Mouse (Mus musculus): ENCODE measurements around the gene Taf1. TPM values are rescaled to one million over a fixed set of nuclear protein-coding genes. Genes with fewer than 3 reads are reported as not detected.

Gene Taf1
- 10 to 100 TPM; 22.3 to 24.9 TPM for polyA plus RNA-seq (2017; shearing (Covaris generic))

DNA sequence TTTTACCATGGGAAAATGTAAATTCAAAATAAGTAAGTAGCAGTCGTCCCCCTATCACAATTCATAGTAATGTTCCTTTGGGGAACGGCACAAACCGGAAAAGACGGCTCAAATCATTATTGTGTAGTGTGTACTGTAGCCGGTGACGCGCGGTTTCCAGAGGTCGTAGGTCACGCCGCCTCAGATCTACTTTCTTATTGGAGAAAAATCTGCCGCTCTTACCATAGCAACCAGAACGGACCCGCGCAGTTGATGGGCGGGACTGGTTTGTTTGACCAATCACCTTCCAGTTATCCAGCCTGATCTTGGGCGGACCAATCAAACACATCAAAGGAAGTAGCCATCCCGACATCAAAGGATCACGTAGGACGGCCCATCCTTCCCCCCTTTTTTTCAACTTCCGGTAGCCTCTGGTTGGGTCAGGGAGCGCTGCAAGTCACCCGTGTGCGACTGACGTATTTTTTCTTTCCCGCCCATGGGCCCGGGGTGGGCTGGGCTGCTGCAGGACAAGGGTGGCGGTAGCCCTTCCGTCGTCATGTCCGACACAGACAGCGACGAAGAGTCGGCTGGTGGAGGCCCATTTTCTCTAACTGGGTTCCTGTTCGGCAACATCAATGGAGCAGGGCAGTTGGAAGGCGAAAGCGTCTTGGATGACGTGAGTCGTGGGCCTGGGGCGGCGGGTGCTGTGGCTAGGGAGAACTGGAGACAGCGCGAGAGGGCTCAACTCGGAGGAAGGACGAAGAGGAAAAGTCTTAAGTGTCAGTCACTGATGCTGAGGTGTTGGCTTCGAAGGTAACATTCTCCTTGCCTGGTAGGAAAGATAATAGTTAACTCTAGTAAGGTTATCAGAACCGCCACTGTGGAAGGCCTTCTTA lies at the start of gene Taf1:
Taf1 (plus strand) TSS at position 388 of the 875 bp plus-strand sequence.
- peak; percentile 98 for ATAC-seq

DNA sequence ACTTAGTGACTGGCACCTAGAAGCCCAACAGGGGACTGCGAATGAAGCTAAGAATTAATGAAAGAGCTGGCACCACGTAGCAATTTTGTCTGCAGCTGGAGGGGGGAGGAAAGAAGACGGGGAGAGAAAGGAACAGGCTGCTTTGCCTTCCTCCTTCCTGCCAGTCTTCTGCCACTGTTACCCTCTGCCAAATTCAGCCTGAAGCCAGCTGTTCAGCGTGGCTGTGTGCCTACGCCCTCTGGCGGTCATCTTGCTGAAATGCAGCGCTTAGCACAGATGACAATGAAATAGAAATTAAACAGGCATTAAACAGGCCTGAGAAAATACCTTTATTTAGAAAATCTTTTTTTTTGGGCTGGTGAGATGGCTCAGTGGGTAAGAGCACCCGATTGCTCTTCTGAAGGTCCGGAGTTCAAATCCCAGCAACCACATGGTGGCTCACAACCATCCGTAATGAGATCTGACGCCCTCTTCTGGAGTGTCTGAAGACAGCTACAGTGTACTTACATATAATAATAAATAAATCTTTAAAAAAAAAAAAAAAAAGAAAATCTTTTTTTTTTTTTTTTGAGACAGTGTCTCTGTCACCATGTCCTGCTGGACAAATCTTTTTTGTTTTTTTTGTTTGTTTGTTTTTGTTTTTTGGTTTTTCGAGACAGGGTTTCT lies 45.9 kb upstream of the Taf1 start:
- peak; percentile 61 for ATAC-seq

DNA sequence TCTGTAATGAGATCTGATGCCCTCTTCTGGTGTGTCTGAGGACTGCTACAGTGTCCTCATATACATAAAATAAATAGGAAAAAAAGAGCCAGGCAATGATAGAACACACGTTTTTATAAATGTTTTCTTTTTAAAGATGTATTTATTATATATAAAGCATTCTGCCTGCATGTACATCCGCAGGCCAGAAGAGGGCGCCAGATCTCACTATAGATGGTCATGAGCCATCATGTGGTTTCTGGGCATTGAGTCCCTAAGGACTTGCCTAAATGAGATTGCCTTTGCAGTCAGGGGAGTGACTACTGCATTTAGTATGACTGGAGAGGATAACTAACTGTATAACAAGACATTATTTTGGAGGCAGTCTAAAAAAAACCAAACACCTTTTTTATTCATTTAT lies 27.9 kb upstream of the Taf1 start:
- ATAC-seq: no peak

DNA sequence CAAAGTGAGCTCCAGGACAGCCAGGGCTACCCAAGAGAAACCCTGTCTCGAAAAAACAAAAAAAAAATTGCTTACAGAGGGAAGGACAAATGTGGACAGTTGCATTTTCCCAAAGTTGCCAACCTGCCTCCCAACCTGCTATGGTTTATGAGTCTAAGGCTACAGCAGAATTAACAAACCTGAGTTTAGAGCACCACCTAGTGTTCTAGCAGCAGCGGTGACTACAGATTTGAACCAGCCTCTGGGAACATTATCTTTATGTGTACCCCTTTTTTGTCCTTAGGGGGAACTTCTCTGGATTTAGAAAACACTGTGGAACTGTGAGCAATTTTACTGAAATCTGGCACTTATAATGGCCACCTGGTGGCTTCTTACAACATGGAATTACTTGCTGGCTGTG lies 16.8 kb upstream of the Taf1 start:
- ATAC-seq: no peak

DNA sequence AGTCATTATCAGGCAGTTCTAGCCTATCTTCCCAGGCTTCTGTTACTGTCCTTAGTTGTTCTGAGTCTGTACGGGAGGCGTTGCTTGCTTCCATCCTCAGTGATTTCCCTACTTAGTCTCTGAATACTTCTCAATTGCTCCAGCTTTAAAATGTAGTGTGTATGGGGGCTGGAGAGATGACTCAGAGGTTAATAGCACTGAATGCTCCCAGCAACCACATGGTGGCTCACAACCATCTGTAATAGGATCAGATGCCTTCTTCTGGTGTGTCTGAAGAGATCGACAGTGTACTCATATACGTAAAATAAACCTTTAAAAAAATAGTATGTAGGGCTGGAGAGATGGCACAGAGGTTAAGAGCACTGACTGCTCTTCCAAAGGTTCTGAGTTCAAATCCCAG lies 14.5 kb upstream of the Taf1 start:
- no peak for ATAC-seq

DNA sequence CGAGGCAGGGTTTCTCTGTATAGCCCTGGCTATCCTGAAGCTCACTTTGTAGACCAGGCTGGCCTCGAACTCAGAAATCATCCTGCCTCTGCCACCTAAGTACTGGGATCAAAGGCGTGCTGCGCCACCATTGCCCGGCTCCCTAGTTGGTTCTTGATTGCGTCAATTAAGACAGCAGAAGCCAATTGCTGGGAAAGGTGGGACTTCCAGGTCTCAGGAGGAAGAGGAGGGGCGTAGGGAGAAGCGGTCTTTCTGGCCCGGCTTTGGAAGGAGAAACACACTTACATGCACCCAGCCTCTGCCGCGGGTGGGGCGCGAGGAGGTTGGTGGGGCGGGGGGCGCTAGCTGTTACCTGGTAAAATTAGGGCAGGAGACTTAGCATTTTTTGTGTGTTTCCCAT lies 10.5 kb upstream of the Taf1 start:
- ATAC-seq: no peak

DNA sequence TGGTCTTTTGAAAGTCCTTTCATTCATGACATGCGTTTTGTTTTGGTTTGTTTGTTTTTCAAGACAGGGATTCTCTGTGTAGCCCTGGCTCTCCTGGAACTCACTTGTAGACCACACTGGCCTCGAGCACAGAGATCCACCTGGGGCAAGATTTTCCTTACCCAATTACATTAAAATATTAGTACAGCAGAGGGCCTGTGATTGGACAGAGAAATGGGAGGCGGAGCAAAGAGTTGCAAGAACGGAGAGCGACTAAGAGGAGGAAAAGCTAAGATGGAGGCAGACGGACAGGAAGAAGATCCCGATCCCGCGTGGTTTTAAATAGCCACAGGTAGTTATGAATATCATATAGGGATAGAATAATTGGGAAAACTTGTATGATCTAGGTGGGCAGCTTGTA lies 5.2 kb upstream of the Taf1 start:
- ATAC-seq: peak; percentile 68

DNA sequence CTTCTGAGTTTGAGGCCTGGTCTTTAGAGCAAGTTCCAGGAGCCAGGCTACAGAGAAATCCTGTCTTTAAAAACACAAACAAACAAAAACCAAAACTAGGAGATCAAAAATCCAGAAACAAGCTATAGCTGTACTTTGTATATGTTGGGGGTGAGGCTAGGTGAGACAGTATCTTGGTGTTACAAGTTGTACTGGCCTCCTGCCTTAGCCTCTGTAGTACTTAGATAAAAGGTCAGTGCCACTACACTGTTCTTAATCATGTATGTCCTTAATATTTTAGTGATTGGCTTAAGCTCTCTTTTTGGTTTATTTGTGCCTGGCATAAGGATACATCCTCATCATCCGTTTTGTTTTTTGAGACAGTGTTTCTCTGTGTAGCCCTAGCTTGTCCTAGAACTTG lies 52.9 kb downstream of the Taf1 start:
- ATAC-seq: no peak

DNA sequence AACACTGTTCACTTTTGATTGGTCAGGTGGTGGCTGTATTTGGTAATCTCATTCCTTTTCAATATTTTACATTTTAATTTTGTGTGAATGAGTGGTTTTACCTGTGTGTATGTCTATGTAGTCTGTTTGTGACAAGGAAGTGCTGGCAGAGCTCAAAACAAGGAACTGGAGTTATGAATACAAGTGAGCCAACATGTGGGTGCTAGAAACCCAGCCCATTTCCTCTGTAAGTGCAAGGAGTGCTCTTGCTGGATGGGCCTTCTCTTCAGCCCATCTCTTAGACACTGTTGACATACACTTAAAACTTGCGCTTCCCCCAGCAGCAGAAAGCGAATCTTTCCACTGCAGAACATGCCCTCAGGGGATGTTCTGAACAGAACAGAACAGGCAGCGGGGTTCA lies 83.6 kb downstream of the Taf1 start:
- no peak for ATAC-seq

DNA sequence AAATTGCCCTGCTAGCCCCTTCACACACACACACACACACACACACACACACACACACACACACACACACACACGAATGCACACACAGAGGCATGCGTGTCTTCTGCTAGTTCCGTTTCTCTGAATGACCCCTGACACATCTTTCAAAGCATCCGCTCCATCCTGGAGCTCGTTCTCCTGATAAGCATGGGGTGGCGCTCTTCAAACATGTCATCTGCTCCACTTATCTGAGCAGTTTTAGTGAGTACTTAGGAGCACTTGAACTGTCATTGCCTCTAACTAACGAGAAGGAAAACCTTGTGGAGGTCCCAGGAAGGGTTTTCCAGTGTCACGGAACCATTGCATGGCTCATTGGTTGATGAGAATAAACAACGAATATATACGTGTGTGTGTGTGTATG lies 85.4 kb downstream of the Taf1 start:
- ATAC-seq: no peak

DNA sequence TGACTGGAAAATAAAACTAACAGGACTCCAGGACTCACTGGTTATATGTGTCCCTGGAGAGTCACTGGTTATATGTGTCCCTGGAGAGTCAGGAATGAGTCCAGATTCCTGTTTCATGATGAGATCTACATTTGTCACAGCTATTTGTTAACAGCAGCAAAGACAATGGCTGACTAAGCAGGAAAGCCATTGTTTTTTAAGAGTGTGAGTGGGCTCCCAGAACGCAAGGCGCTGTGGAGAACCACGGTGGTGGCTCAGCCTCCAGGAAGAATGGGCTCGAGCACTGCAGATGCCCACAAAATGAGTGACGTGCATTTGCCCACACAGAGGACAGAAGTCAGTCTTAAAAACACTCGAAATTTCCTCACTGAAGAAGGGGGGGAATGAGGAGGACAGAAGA lies 87.8 kb downstream of the Taf1 start:
- no peak for ATAC-seq

DNA sequence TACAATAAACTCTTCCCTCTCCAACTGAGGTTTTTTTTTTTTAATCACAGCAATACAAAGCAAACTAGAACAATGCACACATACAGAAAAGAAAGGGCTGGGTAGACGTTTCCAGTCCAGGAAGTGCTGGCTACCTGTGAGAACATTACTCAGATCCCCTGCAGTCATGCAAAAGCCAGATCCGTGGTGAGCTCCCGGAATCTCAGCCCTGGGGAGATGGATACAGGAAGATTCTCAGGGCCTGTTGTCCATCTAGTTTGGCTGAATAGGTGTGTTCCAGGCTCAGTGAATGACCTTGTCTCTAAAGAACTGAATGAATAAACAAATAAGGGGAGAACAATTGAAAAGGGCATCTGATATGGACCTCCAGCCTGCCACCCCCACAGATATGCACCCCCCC lies 90.0 kb downstream of the Taf1 start:
- no peak for ATAC-seq

DNA sequence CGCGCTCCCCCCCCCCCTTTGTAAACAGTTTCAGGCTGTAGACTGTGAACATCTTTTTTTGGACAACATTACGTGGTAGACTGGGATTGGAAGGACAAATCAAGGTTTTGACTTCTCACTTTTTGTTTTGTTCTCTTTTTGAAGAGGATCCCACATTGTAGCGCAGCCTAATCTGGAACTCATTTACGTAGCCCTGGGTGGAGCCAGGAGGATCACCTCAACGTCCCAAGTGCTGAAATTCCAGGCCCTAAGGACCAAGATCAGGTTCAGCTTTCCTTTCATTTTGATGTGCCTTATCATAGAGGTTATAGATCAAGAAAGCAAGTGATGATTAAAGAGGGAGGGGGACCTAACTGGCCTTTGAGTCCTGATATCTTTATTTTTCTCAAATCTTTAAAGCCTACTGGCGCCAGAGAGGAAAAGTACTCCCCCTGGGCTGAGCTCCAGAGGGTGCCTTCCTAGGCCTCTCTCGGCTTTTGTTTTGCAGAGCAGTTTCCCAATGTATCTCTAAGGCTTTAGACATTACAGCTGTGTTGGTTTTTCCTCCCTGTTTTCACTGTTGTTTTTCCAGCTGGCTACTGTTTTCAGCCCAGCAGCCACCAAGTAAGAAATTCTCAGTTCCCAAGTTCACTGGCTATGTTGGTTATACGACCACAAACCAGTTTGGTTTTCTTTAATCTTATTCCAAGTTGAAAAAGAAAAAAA lies 104.4 kb downstream of the Taf1 start:
- ATAC-seq: no peak

DNA sequence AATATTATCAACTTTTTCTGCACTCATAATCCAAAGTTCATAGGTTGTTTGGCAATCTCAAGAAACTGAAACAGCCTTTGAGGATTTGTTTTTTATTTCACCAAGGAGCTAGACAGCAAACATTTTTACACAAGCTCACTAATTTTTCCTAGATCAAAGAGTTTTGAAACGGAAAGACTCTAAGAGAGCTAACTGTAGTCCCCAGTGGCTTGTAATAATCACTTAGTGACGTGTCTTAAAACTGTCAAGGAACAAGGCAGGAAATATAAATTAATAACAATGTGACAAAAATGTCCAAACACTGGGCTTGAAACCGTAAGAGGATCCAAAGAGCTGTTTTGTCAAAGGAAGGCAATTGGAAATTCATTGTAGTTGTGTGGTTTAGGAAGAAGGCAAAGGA lies 106.3 kb downstream of the Taf1 start:
- peak; percentile 39 for ATAC-seq

DNA sequence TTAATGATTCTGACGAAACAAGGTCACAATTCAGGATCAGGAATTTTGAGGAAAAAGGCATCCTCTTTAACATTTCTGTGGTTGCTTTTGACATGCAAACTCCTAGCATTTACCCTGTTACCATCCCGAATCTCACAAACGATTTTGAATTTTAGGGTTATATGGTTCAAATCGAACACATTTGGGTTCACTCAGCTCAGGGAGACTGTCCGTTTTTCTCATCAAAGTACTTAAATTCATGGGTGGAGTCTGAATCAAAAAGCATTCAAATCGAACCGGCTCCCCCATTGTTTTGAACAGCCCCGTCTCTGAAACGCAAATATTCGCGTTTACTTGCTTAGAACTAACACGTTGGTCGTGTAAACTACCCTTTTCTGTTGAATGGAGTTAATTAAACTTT lies 106.8 kb downstream of the Taf1 start:
- ATAC-seq: peak; percentile 2

DNA sequence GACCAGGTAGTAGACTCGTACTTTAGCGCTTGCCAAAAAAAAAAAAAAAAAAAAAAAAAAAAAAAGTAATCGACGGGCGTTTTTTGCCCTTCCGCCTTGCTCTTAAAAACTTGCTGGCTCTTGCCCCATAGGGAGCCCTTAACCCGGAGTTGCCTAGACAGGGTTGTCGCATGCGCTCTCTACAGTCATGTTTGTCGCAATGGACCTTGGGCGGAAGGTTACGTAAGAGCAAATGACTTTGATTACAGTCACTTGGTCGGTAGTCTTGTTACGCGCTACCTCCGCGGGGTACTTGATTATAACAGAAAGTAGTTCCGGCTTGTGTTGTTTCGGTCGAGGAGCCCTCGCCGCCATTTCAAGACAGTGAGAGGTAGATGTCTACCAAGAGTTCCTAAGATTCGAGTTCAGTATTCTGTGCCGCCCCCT lies 107.2 kb downstream of the Taf1 start, which contains the start of gene Ogt:
Ogt (plus strand) TSS at position 320 of the 426 bp plus-strand sequence.
- peak; percentile 89 for ATAC-seq

DNA sequence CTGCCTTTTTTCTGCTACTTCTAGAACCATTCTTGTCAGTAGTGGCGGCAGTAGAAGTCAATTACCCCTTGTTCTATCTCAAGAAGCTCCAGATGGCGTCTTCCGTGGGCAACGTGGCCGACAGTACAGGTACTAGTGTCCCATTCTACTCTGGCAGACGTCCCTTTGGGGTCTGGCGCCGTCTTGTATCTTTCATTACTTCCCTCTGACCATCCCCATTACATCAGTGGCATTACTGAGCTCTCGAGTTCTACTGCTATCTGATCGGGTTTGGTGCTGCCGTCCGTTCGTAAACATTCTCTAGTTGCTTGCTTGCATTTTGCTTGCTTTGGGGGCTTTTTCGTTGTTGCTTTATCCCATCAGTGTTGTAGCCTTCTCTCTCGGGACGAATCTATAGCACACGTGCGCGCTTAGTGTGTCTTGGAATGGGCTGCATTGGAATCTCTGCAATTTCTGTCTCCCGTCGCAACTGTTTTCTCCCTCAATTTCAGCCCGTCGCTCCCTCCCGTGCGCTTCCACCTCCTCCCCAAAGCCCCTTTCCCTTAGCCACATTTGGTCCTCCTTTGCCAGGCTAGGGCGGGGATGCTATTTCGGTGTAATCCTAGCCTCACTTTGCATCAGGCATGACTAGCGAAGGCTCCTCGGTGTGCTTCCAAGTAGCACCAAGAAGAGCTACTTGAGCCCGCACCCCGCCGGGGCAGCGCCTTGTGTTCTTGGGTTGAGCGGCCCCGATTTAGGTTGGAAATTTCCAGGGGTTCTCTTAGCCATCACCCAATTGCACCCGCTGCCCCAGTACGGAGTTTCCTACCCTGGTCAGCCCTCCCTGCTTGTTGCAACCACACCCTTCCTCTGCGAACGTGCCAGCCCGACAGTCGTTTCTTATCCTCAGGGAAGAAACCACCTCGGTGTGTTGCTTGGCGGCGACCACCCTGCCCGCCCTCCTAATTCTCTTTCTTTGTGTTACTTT lies 107.9 kb downstream of the Taf1 start:
- ATAC-seq: peak; percentile 12

DNA sequence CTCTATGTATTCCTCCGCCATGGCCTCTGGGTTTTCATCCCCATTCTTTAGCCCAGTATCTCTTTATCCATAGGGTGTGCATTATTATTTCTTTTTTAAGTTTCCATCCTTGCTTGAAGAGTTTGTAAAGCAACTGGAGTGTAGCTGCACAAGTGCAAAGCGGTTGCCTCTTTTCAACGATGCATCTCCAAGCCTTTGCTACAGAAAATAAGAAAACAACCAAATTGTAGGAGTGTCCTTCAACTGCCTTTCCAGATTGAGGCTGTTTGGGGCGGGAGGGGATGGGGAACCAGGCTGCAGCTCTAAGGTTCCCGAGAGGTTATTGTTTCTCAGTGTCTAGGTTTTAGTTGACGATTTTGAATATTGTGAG lies 108.6 kb downstream of the Taf1 start:
- ATAC-seq: no peak

DNA sequence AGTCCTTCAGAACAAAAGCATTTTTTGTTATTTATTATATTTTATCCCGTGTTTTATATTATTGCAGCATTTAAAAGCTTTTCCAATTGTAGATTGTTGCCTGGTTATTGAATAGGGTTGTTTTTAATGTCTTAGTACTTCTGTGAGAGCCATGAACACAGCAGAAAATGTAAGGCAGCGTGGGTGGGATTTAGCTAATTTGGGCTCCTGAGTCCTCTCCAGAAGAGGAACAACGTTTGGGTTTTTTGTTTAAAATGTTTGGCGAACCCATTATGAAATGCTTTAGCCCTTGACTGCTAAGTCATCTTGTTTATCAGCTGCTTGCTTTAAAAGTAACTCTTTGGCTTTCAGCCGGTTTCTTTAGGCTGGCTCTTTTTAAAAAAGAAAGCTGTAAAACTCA lies 109.6 kb downstream of the Taf1 start:
- ATAC-seq: no peak

DNA sequence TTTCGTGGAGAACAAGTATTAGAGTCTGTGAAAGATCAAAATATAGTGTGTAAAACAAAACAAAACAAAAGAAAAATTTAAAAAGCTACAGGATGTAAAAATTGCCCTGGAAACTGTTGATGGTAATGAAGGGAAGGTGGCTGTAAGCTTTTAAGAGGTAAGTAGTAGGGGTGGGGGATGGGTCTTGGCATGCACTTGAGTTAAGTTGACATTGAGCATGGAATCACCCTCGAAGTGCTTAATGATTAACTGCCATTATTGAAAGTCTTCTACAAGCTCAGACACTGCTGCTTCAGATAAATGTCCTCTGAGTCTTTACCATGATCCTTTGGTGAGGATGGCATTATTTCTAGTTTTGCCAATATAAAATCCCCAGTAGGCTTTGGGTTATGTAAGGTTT lies 112.8 kb downstream of the Taf1 start:
- no peak for ATAC-seq

DNA sequence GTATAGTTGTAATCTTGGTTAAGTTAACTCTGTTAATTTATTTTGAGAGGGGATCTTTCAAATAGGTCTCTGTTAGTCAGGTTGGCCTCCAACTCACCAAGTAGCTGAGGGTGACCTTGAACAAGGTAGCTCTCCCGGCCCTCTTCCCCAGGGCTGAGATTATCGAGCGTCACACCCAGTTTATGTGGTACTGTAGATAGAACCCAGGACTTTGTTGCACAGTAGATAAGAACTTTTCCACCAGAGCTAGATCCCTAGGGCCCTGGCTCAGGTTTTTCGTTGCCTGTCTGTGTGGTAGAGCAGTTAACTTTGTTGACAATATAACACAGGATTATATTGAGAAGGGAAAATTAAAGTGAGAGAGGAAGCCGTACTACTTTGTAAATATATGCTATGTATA lies 114.1 kb downstream of the Taf1 start:
- ATAC-seq: no peak

Measured in CD4-positive, CD25-positive, alpha-beta regulatory T cell, adult 4 months (primary cell).